Mouse (Mus musculus) limb, embryonic 13.5 days (tissue): ENCODE measurements around the gene Stard3. TPM values are rescaled to one million over a fixed set of nuclear protein-coding genes. Genes with fewer than 3 reads are reported as not detected.

Source experiments
- ATAC-seq: fragments of 200-750 bp; cut with Nextera tagmentation; 2 replicates; pipeline ENCODE4 v1.8.0; 2017; ENCODE audit warnings: low read depth, moderate number of reproducible peaks, moderate TSS enrichment; ENCODE audit not compliant: low FRiP score
- H3K27ac ChIP-seq: fragments of 300-500 bp; sonication (generic); 2 replicates; pipeline ENCODE4 v1.5.1; 2015; ENCODE audit warnings: inconsistent platforms, mild to moderate bottlenecking, moderate library complexity
- H3K27me3 ChIP-seq: fragments of 300-500 bp; sonication (generic); 2 replicates; pipeline ENCODE4 v1.6.1; 2015; ENCODE audit warnings: mild to moderate bottlenecking, inconsistent platforms
- H3K36me3 ChIP-seq: fragments of 300-500 bp; sonication (generic); 2 replicates; pipeline ENCODE4 v1.6.1; 2015; ENCODE audit warnings: inconsistent platforms, mild to moderate bottlenecking, moderate library complexity
- H3K4me1 ChIP-seq: fragments of 300-500 bp; sonication (generic); 2 replicates; pipeline ENCODE4 v1.6.1; 2015; ENCODE audit warnings: inconsistent platforms
- H3K4me2 ChIP-seq: fragments of 300-500 bp; sonication (generic); replicated peaks from 2 replicates; pipeline ENCODE4 v1.6.1; 2015; ENCODE audit warnings: inconsistent platforms, mild to moderate bottlenecking, moderate library complexity
- H3K4me3 ChIP-seq: fragments of 300-500 bp; sonication (generic); 2 replicates; pipeline ENCODE4 v1.5.1; 2015; ENCODE audit warnings: moderate library complexity, mild to moderate bottlenecking, inconsistent platforms
- H3K9ac ChIP-seq: fragments of 300-500 bp; sonication (generic); 2 replicates; pipeline ENCODE4 v1.6.1; 2015; ENCODE audit warnings: mild to moderate bottlenecking, inconsistent platforms
- H3K9me3 ChIP-seq: fragments of 300-500 bp; sonication (generic); 2 replicates; pipeline ENCODE4 v1.6.1; 2016; ENCODE audit warnings: inconsistent platforms
- WGBS: fragments of 180-500 bp; shearing (Covaris S2); methylation state at CpG from one replicate; pipeline ENCODE4 v1.1.7; 2015; 5-methylcytosine and 5-hydroxymethylcytosine counted together
- polyA plus RNA-seq: library from polyadenylated mRNA; unstranded; fragments of >200 nt; fragmentation: Nextera tagmentation; extraction: Ambion mirVana; gene quantifications from 2 replicates; pipeline ENCODE4 v1.2.1, GENCODE M21; 2015

Gene Stard3
- polyA plus RNA-seq, 1 experiment from 2014 or later = 41.9 TPM

GRCm38 (mm10) chr11:98341174-98341573 lies 17.0 kb upstream of the Stard3 start:
- Histone ChIP-seq H3K4me2 (no peak overlapping the region), H3K4me1 (peaks cover 31% of the 10 kb centered on the region), H3K4me3 (no peak overlapping the region), H3K9ac (no peak overlapping the region), H3K27me3 (peaks cover 89% of the 10 kb centered on the region), H3K9me3 (no peaks in the 10 kb centered on the region), H3K27ac (no peak overlapping the region), H3K36me3 (no peaks in the 10 kb centered on the region)
- 42% methylated on average over 4 of the region's 4 CpGs for WGBS
- no peak for ATAC-seq

GRCm38 (mm10) chr11:98342000-98342945 lies 15.9 kb upstream of the Stard3 start:
- H3K27me3 ChIP-seq = peaks cover 89% of the 10 kb centered on the region
- peak overlapping the region; percentile 32 for H3K4me3 ChIP-seq
- H3K27ac ChIP-seq = no peak overlapping the region
- H3K9ac ChIP-seq = no peak overlapping the region; the same call in 1 of the 2 replicates
- H3K36me3 ChIP-seq = no peaks in the 10 kb centered on the region
- H3K9me3 ChIP-seq = no peaks in the 10 kb centered on the region
- H3K4me2 ChIP-seq = peak overlapping the region; percentile 66
- peaks cover 31% of the 10 kb centered on the region for H3K4me1 ChIP-seq
- WGBS = 2% methylated on average over 29 of the region's 29 CpGs
- ATAC-seq = peak; percentile 57; the same call in 1 of the 2 replicates

GRCm38 (mm10) chr11:98345253-98345652 lies 12.9 kb upstream of the Stard3 start:
- Histone ChIP-seq H3K9me3 (no peaks in the 10 kb centered on the region), H3K36me3 (no peaks in the 10 kb centered on the region), H3K27ac (no peak overlapping the region), H3K4me2 (peak overlapping the region; percentile 48), H3K4me1 (peaks cover 26% of the 10 kb centered on the region), H3K9ac (no peak overlapping the region), H3K27me3 (peaks cover 89% of the 10 kb centered on the region), H3K4me3 (peak overlapping the region; percentile 21)
- under 1% methylated on average over 14 of the region's 14 CpGs for WGBS
- ATAC-seq = no peak

GRCm38 (mm10) chr11:98346168-98346567 lies 12.0 kb upstream of the Stard3 start:
- H3K9me3 ChIP-seq = no peaks in the 10 kb centered on the region
- H3K27ac ChIP-seq = no peak overlapping the region
- peaks cover 26% of the 10 kb centered on the region for H3K4me1 ChIP-seq
- H3K27me3 ChIP-seq = peaks cover 91% of the 10 kb centered on the region
- no peak overlapping the region for H3K4me2 ChIP-seq
- H3K9ac ChIP-seq = no peak overlapping the region
- ATAC-seq = no peak
- no peak overlapping the region for H3K4me3 ChIP-seq
- H3K36me3 ChIP-seq = no peaks in the 10 kb centered on the region
- 15% methylated on average over 9 of the region's 9 CpGs for WGBS

GRCm38 (mm10) chr11:98347385-98348082 lies 10.6 kb upstream of the Stard3 start:
- Histone ChIP-seq H3K4me2 (peak overlapping the region; percentile 93), H3K4me1 (peaks cover 16% of the 10 kb centered on the region), H3K4me3 (no peak overlapping the region), H3K27ac (no peak overlapping the region), H3K9ac (no peak overlapping the region), H3K27me3 (peaks cover 91% of the 10 kb centered on the region), H3K36me3 (no peaks in the 10 kb centered on the region), H3K9me3 (no peaks in the 10 kb centered on the region)
- ATAC-seq = no peak
- WGBS = 4% methylated on average over 11 of the region's 12 CpGs

GRCm38 (mm10) chr11:98348083-98348961 lies 9.8 kb upstream of the Stard3 start, which contains the start of gene Ppp1r1b:
Gene Ppp1r1b (plus strand): TSS chr11:98348404.
- Histone ChIP-seq H3K4me1 (peaks cover 15% of the 10 kb centered on the region), H3K9ac (peak within 1 kb of the TSS; percentile 67), H3K36me3 (no peaks in the 10 kb centered on the region), H3K4me2 (peak within 1 kb of the TSS; percentile 93), H3K4me3 (peak within 1 kb of the TSS; percentile 54), H3K27me3 (peaks cover 96% of the 10 kb centered on the region), H3K9me3 (no peaks in the 10 kb centered on the region), H3K27ac (no peak within 1 kb of the TSS)
- WGBS = under 1% methylated on average over 55 of the region's 55 CpGs
- peak; percentile 64; the same call in 1 of the 2 replicates for ATAC-seq

- ATAC-seq = no peak
- WGBS = 3% methylated on average over 9 of the region's 9 CpGs
- peaks cover 25% of the 10 kb centered on the region for H3K4me1 ChIP-seq
- peak overlapping the region; percentile 93 for H3K4me2 ChIP-seq
- peaks cover 97% of the 10 kb centered on the region for H3K27me3 ChIP-seq
- peak overlapping the region; percentile 54 for H3K4me3 ChIP-seq
- no peak overlapping the region for H3K27ac ChIP-seq
- H3K9me3 ChIP-seq = no peaks in the 10 kb centered on the region
- no peaks in the 10 kb centered on the region for H3K36me3 ChIP-seq
- no peak overlapping the region for H3K9ac ChIP-seq
These were observed 8.9 kb upstream of the Stard3 start for GRCm38 (mm10) chr11:98349308-98349707.

- Histone ChIP-seq H3K9me3 (no peaks in the 10 kb centered on the region), H3K9ac (no peak overlapping the region), H3K36me3 (no peaks in the 10 kb centered on the region), H3K4me3 (no peak overlapping the region), H3K4me1 (peaks cover 46% of the 10 kb centered on the region), H3K27ac (no peak overlapping the region), H3K4me2 (no peak overlapping the region), H3K27me3 (peaks cover 79% of the 10 kb centered on the region)
- WGBS = 75% methylated on average over 18 of the region's 18 CpGs
- no peak for ATAC-seq
These were observed 5.7 kb upstream of the Stard3 start for GRCm38 (mm10) chr11:98352272-98352990.

- Histone ChIP-seq H3K4me1 (peaks cover 42% of the 10 kb centered on the region), H3K9ac (no peak overlapping the region), H3K9me3 (no peaks in the 10 kb centered on the region), H3K27me3 (peaks cover 66% of the 10 kb centered on the region), H3K36me3 (no peaks in the 10 kb centered on the region), H3K4me2 (no peak overlapping the region), H3K27ac (peak overlapping the region; percentile 3; the same call in 1 of the 2 replicates), H3K4me3 (no peak overlapping the region)
- 24% methylated on average over 8 of the region's 8 CpGs for WGBS
- 0 out of 2 replicates have a peak, but pooled peaks have one; percentile 17 for ATAC-seq
These were observed 4.4 kb upstream of the Stard3 start for GRCm38 (mm10) chr11:98353651-98354211.

GRCm38 (mm10) chr11:98354445-98354844 lies 3.7 kb upstream of the Stard3 start:
- no peak for ATAC-seq
- 62% methylated on average over 14 of the region's 14 CpGs for WGBS
- Histone ChIP-seq H3K4me2 (no peak overlapping the region), H3K4me1 (peaks cover 43% of the 10 kb centered on the region), H3K9ac (no peak overlapping the region), H3K4me3 (no peak overlapping the region), H3K27ac (no peak overlapping the region), H3K27me3 (peaks cover 59% of the 10 kb centered on the region), H3K9me3 (no peaks in the 10 kb centered on the region), H3K36me3 (no peaks in the 10 kb centered on the region)
